Mouse (Mus musculus) limb, embryonic 12.5 days (tissue): ENCODE measurements around the gene Akna. TPM values are rescaled to one million over a fixed set of nuclear protein-coding genes. Genes with fewer than 3 reads are reported as not detected.

ENCODE experiments used
- ATAC-seq: fragments of 200-750 bp; cut with Nextera tagmentation; 2 replicates; pipeline ENCODE4 v1.8.0; 2017; ENCODE audit warnings: low read depth, moderate TSS enrichment; ENCODE audit not compliant: insufficient number of reproducible peaks, insufficient read depth, low FRiP score, low TSS enrichment
- H3K27ac ChIP-seq: fragments of 300-500 bp; sonication (generic); 2 replicates; pipeline ENCODE4 v1.5.1; 2016; ENCODE audit warnings: mild to moderate bottlenecking, moderate library complexity
- H3K27me3 ChIP-seq: fragments of 300-500 bp; sonication (generic); 2 replicates; pipeline ENCODE4 v1.6.1; 2016; ENCODE audit warnings: mild to moderate bottlenecking, moderate library complexity
- H3K36me3 ChIP-seq: fragments of 300-500 bp; sonication (generic); 2 replicates; pipeline ENCODE4 v1.6.1; 2016; ENCODE audit warnings: mild to moderate bottlenecking, moderate library complexity
- H3K4me1 ChIP-seq: fragments of 300-500 bp; sonication (generic); replicated peaks from 2 replicates; pipeline ENCODE4 v1.6.1; 2016
- H3K4me2 ChIP-seq: fragments of 300-500 bp; sonication (generic); 2 replicates; pipeline ENCODE4 v1.6.1; 2016; ENCODE audit warnings: mild to moderate bottlenecking, moderate library complexity
- H3K4me3 ChIP-seq: fragments of 300-500 bp; sonication (generic); replicated peaks from 2 replicates; pipeline ENCODE4 v1.5.1; 2016; ENCODE audit warnings: mild to moderate bottlenecking
- H3K9ac ChIP-seq: fragments of 300-500 bp; sonication (generic); replicated peaks from 2 replicates; pipeline ENCODE4 v1.6.1; 2016; ENCODE audit warnings: mild to moderate bottlenecking, moderate library complexity
- H3K9me3 ChIP-seq: fragments of 300-500 bp; sonication (generic); 2 replicates; pipeline ENCODE4 v1.6.1; 2016; ENCODE audit warnings: mild to moderate bottlenecking, moderate library complexity
- WGBS: fragments of 180-500 bp; shearing (Covaris S2); methylation state at CpG from one replicate; pipeline ENCODE4 v1.1.7; 2016; 5-methylcytosine and 5-hydroxymethylcytosine counted together
- polyA plus RNA-seq: library from polyadenylated mRNA; unstranded; fragments of >200 nt; fragmentation: Nextera tagmentation; extraction: Ambion mirVana; gene quantifications from 2 replicates; pipeline ENCODE4 v1.2.1, GENCODE M21; 2016

Gene Akna
- polyA plus RNA-seq, 1 experiment from 2014 or later, result 10.0 TPM

- WGBS, result 74% methylated on average over 12 of the region's 12 CpGs
- H3K36me3 ChIP-seq, result peaks cover 85% of the 10 kb centered on the region
Observed at GRCm38 (mm10) chr4:63383474-63383873, 19.7 kb downstream of the Akna start.

GRCm38 (mm10) chr4:63382676-63383369 is 20.3 kb downstream of the Akna start:
- Histone ChIP-seq H3K27ac (no peak overlapping the region), H3K9ac (no peak overlapping the region), H3K4me2 (no peak overlapping the region), H3K9me3 (no peaks in the 10 kb centered on the region), H3K4me1 (no peaks in the 10 kb centered on the region), H3K4me3 (no peak overlapping the region), H3K27me3 (no peaks in the 10 kb centered on the region), H3K36me3 (peaks cover 87% of the 10 kb centered on the region)
- ATAC-seq, result no peak
- WGBS, result 86% methylated on average over 4 of the region's 4 CpGs

More at GRCm38 (mm10) chr4:63383474-63383873, 19.7 kb downstream of the Akna start:
- H3K9me3 ChIP-seq, result no peaks in the 10 kb centered on the region
- H3K4me1 ChIP-seq, result no peaks in the 10 kb centered on the region
- no peak overlapping the region for H3K4me3 ChIP-seq
- ATAC-seq, result no peak
- H3K9ac ChIP-seq, result no peak overlapping the region
- H3K4me2 ChIP-seq, result no peak overlapping the region
- H3K27me3 ChIP-seq, result no peaks in the 10 kb centered on the region
- H3K27ac ChIP-seq, result no peak overlapping the region

GRCm38 (mm10) chr4:63377483-63377882 is 25.7 kb downstream of the Akna start:
- Histone ChIP-seq H3K9me3 (no peaks in the 10 kb centered on the region), H3K36me3 (peaks cover 99% of the 10 kb centered on the region), H3K27me3 (no peaks in the 10 kb centered on the region; the same call in 1 of the 2 replicates), H3K9ac (no peak overlapping the region), H3K4me1 (no peaks in the 10 kb centered on the region), H3K4me3 (no peak overlapping the region), H3K27ac (no peak overlapping the region), H3K4me2 (no peak overlapping the region)
- 67% methylated on average over 7 of the region's 7 CpGs for WGBS
- no peak for ATAC-seq

GRCm38 (mm10) chr4:63375367-63375766 is 27.8 kb downstream of the Akna start:
- Histone ChIP-seq H3K27ac (no peak overlapping the region), H3K9ac (no peak overlapping the region), H3K27me3 (no peaks in the 10 kb centered on the region; the same call in 1 of the 2 replicates), H3K4me2 (no peak overlapping the region), H3K9me3 (no peaks in the 10 kb centered on the region), H3K4me3 (no peak overlapping the region), H3K36me3 (peaks cover 99% of the 10 kb centered on the region), H3K4me1 (no peaks in the 10 kb centered on the region)
- WGBS, result 58% methylated on average over 1 of the region's 1 CpGs
- no peak for ATAC-seq

GRCm38 (mm10) chr4:63374331-63374730 is 28.8 kb downstream of the Akna start:
- no peak for ATAC-seq
- H3K27ac ChIP-seq, result no peak overlapping the region
- peaks cover 98% of the 10 kb centered on the region for H3K36me3 ChIP-seq
- H3K9ac ChIP-seq, result no peak overlapping the region
- 68% methylated on average over 12 of the region's 12 CpGs for WGBS
- no peak overlapping the region for H3K4me2 ChIP-seq
- H3K9me3 ChIP-seq, result no peaks in the 10 kb centered on the region
- H3K27me3 ChIP-seq, result no peaks in the 10 kb centered on the region; the same call in 1 of the 2 replicates
- H3K4me1 ChIP-seq, result no peaks in the 10 kb centered on the region
- H3K4me3 ChIP-seq, result no peak overlapping the region

- ATAC-seq, result no peak
- Histone ChIP-seq H3K9me3 (no peaks in the 10 kb centered on the region), H3K4me1 (no peaks in the 10 kb centered on the region), H3K4me3 (no peak overlapping the region), H3K4me2 (no peak overlapping the region), H3K27ac (no peak overlapping the region), H3K36me3 (peaks cover 98% of the 10 kb centered on the region), H3K9ac (no peak overlapping the region), H3K27me3 (no peaks in the 10 kb centered on the region; the same call in 1 of the 2 replicates)
- WGBS, result 91% methylated on average over 8 of the region's 8 CpGs
Observed at GRCm38 (mm10) chr4:63373404-63373803, 29.8 kb downstream of the Akna start.

- no peaks in the 10 kb centered on the region; the same call in 1 of the 2 replicates for H3K27me3 ChIP-seq
- no peaks in the 10 kb centered on the region for H3K4me1 ChIP-seq
- no peak for ATAC-seq
- peaks cover 96% of the 10 kb centered on the region for H3K36me3 ChIP-seq
- H3K9me3 ChIP-seq, result no peaks in the 10 kb centered on the region
- 52% methylated on average over 3 of the region's 3 CpGs for WGBS
- H3K4me2 ChIP-seq, result no peak overlapping the region
- no peak overlapping the region for H3K4me3 ChIP-seq
- no peak overlapping the region for H3K27ac ChIP-seq
- no peak overlapping the region for H3K9ac ChIP-seq
Observed at GRCm38 (mm10) chr4:63371890-63372289, 31.3 kb downstream of the Akna start.

- 63% methylated on average over 7 of the region's 7 CpGs for WGBS
- Histone ChIP-seq H3K27ac (no peak overlapping the region), H3K36me3 (peaks cover 90% of the 10 kb centered on the region)
Observed at GRCm38 (mm10) chr4:63370897-63371296, 32.3 kb downstream of the Akna start.

GRCm38 (mm10) chr4:63368577-63368976 is 34.6 kb downstream of the Akna start:
- no peaks in the 10 kb centered on the region for H3K27me3 ChIP-seq
- no peak overlapping the region for H3K4me2 ChIP-seq
- H3K4me1 ChIP-seq, result no peaks in the 10 kb centered on the region
- no peaks in the 10 kb centered on the region for H3K9me3 ChIP-seq
- peaks cover 68% of the 10 kb centered on the region for H3K36me3 ChIP-seq
- 16% methylated on average over 4 of the region's 4 CpGs for WGBS
- H3K9ac ChIP-seq, result no peak overlapping the region
- ATAC-seq, result no peak
- no peak overlapping the region for H3K4me3 ChIP-seq
- no peak overlapping the region for H3K27ac ChIP-seq

More at GRCm38 (mm10) chr4:63370897-63371296, 32.3 kb downstream of the Akna start:
- Histone ChIP-seq H3K4me1 (no peaks in the 10 kb centered on the region), H3K4me3 (no peak overlapping the region), H3K9me3 (no peaks in the 10 kb centered on the region), H3K9ac (no peak overlapping the region), H3K27me3 (no peaks in the 10 kb centered on the region; the same call in 1 of the 2 replicates), H3K4me2 (no peak overlapping the region)
- ATAC-seq, result no peak

- 93% methylated on average over 5 of the region's 5 CpGs for WGBS
- Histone ChIP-seq H3K27ac (no peak within 1 kb of the TSS), H3K4me1 (no peaks in the 10 kb centered on the region), H3K27me3 (no peaks in the 10 kb centered on the region), H3K9me3 (no peaks in the 10 kb centered on the region), H3K4me2 (no peak within 1 kb of the TSS), H3K9ac (no peak within 1 kb of the TSS), H3K4me3 (no peak within 1 kb of the TSS), H3K36me3 (peaks cover 5% of the 10 kb centered on the region; the same call in 1 of the 2 replicates)
- ATAC-seq, result no peak
Observed at GRCm38 (mm10) chr4:63362150-63362549, 41.0 kb downstream of the Akna start, which contains the start of gene Orm2. Gene Orm2 (plus strand): TSS chr4:63362449.

- Histone ChIP-seq H3K4me3 (no peak overlapping the region), H3K4me2 (no peak overlapping the region), H3K9me3 (no peaks in the 10 kb centered on the region), H3K4me1 (no peaks in the 10 kb centered on the region), H3K27me3 (no peaks in the 10 kb centered on the region), H3K36me3 (no peaks in the 10 kb centered on the region), H3K27ac (no peak overlapping the region), H3K9ac (no peak overlapping the region)
- 80% methylated on average over 6 of the region's 6 CpGs for WGBS
- no peak for ATAC-seq
Observed at GRCm38 (mm10) chr4:63359861-63360260, 43.3 kb downstream of the Akna start.
